Mouse (Mus musculus): ENCODE results near the gene Prr5. TPM values are rescaled to one million over a fixed set of nuclear protein-coding genes. Genes with fewer than 3 reads are reported as not detected.

The Prr5 gene
- total RNA-seq, 4 experiments from 2014 or later = 4.8 to 8.3 (median 6.0) TPM

DNA sequence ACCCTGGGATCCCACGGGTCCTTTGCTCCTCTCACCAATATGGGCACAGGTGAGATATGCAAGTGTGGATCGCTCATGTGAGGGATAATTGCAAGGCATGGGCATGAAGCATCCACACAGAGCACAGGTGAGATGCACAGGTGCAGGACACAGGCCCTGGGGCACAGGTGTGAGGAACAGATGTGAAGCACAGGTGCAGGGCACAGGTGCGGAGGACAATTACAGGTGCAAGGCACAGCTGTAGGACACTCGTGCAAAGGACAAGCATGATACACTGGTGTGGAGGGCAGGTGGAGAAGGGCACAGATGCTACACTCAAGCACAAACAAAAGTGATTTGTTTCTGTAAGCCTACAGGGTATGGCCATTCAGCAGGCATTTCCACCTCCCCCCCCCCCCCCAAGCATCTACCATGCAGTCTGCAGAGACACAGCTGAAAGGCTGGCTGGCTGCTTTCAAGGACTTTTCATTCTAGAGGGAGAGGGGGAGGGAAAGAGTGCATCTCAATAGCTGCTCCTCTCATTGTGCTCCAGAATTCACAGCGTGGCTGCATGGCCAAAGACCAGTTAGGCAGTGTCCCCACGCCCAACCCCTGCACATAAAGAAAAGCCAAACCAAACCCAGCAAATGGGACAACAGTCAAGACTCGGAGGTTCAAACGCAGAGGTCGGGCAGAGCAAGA lies 11.9 kb upstream of the Prr5 start:
- no peak for DNase-seq

DNA sequence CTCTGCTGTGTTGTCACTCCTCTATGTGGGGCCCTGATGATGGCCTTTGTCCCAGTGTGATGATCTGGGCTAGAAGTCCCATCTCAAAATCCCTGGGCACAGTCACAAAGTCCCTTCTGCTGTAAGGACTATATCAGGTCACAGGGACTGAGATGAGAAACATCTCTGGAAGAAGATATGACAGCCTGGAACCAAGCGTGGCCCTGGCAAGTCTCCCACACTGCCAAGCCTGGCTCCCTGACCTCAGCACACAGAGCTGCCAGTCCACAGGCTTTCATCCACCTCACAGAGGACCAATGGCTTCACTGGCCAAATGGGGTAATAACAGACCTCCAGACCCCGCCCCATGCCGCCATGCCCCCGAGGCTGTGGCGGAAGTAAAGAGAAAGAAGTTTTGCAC lies 10.8 kb upstream of the Prr5 start:
- DNase-seq = no peak

DNA sequence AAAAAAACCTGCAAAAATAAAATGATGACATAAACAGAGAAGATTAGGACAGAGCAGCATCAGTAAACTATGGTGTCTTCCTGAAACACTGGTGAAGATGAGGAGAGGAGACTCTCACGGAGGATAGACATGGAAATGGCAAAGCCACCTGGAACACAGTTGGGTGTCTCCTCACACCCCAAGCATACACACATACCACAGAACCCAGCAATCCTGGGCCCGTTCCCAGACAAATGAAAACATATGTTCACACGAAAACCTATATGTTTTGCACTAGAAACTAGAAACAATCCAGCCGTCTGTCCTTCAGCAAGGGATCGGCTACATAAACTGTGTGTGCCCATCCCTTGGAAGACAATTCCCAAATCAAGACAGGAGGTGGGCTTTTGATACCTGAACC lies 9.6 kb upstream of the Prr5 start:
- DNase-seq = no peak

DNA sequence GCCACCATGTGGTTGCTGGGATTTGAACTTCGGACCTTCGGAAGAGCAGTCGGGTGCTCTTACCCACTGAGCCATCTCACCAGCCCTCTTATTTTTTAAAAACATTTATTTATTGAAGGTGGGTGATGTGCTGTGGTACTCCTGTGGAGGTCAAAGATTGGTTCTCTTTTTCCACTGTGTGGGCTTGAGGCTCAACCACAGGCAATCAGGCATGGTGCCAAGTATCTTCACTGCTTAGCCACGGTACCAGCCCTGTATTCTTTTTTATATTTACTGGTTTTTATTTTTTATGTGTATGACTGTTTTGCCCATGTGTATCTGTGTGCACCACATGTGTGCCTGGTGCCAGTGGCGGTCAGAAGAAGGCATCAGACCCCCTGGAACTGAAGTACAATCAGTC lies 8.1 kb upstream of the Prr5 start:
- no peak for DNase-seq

DNA sequence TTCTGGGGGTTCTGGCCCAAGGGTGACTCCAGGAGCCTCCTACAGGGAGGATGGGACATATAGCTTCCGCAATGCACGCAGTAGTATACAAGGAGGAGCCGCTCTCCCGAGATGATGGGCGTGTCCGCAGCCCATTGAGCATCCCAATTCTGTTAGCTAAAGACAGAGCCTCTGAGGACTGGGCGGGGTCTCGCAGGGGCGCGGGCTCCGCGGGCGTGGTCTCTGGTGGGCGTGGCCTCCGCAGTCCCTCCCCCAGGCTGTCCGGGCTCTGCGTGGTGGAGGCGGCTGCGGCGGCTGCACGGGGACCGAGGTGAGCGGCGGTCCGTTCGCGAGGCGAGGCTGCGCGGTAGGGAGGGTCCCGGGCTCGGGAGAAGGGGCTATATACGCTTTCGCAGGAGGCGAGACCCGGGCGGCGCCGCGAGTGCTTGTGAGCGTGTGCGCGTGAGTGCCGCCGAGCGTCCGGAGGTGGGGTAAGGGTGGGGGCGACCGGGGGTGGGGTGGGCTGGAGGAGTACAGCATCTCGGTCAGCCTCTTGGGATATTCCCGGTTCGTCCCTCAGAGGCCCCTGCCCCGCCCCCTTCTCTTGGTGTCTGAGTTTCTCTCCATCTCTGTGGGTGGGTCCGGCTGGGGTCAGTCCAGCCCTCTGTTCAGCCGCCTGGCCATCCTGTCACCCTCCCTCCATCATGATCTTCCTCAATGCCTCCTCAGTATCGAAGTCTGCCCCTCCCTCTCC lies 6.3 kb upstream of the Prr5 start:
- DNase-seq = peak; percentile 52

DNA sequence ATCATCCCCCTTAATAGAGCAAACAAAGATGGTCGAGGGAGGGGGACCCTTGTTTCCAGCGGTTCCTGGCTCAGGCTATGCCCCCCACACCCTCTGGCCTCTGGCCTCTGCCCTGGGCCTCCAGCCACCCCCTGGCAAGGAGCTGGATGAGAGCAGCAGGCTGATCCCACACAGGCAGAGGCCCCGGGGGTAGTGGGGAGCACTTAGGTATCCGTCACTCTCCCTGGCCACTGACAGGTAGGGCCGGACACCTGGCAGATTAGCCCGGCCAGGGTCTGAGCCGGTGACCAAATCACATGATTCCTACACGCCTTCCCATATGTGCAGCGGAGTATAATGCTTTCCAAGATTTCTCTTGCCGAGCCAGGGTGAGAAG lies 5.7 kb upstream of the Prr5 start:
- no peak for DNase-seq

DNA sequence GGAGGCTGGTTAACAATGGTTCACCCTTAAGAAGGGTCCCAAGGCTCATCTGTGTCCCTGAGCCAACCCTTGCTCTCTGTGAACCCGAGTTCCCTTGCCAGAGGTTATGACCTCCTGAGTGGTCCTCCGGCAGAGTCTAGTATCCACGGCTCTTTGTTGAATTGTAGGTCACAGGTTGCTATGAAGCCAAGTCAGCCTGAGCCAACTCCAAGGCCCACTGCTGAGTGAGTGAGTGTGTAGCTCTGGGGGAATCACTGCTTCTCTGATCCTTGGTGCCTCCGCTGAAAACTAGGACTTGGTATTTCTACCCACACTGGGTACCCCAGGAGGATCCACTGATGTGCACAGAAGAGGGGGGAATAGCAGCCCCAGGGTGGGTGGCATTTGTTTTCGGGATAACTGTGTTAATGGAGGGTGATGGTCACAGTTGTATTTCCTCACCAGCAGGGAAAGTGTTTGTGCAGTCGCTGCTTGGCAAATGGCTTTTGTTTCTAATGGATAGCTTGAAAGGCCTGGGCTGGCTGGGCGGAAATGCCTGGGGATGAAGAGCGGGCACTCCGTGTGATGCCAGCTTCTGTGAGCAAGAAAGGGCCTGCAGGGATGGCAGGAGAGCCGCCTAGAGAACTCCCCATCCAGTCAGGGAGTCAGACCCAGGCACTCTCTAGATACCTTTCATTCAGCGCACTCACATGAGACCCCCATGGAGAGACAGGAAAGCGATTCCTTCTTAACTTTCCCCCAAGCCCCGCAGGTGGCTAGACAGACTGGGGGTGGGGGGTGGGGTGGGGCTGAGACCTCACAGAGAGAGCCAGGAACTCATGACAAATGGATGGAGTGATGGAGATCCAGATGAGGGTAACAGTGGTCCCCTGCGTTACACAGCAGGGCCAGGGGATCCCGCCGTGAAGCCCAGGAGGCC lies 4.6 kb upstream of the Prr5 start:
- no peak for DNase-seq

DNA sequence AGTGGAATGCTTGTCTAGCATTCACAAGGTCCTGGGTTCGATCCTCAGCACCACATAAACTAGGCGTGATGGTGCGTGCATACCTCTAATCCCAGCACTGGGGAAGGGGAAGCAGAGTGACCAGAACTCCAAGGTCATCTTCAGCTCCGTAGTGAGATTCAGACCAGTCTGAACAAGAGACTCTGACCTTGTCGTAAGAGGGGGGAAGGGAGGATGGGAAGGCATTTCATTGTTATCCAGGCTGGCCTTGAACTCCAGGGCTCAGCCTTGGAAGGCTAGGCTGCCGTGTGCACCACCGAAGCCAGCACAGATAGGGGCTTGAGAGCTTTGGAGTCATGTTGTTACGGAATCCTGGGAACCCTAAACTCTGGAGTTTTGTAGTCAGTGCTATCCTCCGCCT lies 3.8 kb upstream of the Prr5 start:
- DNase-seq = no peak

DNA sequence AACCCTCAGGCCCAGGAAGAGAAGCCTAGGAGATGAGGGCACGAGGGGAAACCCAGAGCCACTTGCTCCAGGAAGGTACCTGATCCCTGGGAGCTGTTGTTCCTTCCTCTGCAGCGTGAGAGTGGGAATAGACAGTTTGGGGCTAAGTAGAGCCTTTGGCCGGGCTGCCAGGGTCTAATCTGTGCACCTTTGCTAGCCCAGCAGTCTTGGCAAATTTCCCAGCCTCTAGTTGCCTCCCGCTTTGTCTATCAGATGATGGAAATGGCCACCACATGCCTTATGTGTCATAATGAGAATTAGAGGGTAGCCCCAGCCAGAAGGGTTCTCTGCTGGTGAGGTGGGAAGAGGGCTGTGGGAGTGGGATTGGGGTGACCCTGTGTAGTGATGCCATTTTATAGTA lies 3.4 kb upstream of the Prr5 start:
- no peak for DNase-seq

DNA sequence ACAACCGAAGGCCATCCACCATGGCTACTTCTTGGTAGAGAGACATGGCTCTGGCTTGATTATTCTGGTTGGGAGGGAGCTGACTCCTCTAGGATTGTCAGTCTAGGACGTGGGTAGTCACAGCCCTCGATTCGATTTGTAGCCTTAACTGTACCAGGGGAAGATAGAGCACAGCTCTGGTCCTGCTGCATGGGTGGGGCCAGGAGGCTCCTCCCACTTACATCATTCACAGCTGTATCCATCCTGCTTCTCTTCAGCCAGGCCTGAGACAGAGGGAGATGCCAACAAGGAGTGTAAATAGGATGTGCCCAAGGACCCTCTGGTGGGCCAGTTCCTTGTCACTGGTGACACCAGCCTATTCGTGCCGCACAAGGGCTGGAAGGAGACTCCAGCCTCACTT lies 1.8 kb upstream of the Prr5 start:
- DNase-seq = no peak

DNA sequence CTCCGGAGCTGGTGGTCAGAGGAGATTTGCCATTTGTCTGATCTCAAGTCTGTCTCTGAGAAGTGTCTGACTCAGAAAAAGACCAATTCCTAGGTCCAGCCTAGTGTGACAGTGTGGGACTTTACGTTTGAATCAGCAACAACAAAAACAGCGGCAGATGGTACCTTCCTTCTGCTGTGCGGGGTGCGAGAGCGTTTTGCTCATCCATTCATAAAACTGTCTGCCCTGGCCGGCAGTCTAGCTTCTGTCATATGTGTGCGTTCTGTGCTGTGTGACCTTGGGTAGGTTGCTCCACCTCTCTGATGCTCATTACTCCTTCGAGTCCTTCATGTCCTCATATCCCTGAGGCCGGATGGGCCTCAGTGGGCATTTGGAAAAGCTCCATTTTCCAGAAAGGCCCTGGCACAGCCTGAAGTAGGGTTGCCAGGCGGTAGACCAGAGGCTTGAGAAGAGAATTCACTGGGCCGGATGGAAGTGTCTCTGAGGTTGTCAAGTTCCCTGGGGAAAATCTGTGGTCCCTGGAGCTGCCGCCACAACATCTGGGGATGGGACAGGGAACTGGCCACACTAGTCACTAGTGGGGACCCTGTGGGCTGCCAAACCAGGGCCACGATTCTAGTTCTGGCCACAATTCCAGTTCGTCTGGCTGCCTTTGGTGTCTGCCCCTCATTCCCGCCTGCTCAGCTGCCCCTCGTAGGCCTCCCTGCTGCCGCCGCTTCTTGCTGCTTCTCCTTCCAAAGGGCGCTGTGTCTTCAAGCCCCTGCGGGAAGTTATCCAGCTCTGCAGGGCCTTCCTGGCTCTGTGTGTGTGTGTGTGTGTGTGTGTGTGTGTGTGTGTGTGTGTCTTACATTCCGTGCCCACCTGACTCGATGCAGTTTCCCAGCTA lies 594 bp downstream of the Prr5 start:
- DNase-seq = no peak

DNA sequence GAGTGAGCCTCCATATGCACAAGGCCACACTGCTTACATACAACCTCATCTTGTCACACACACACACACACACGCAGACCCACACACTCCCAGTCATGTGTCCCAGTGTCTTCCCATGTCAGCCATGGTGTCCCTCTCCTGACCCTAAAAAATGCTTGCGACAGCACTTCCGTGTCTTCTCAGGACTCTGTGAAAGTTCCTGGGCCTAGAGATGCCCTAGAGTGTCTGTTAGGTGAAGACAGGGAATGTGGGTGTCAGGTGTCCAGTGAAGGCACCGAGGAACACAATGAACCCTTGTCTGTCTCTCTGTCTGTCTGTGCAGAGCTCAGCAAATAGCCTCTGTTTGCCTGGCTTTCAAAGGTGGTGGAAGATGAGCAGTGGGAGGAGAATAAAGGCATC lies 1.2 kb downstream of the Prr5 start:
- no peak for DNase-seq

DNA sequence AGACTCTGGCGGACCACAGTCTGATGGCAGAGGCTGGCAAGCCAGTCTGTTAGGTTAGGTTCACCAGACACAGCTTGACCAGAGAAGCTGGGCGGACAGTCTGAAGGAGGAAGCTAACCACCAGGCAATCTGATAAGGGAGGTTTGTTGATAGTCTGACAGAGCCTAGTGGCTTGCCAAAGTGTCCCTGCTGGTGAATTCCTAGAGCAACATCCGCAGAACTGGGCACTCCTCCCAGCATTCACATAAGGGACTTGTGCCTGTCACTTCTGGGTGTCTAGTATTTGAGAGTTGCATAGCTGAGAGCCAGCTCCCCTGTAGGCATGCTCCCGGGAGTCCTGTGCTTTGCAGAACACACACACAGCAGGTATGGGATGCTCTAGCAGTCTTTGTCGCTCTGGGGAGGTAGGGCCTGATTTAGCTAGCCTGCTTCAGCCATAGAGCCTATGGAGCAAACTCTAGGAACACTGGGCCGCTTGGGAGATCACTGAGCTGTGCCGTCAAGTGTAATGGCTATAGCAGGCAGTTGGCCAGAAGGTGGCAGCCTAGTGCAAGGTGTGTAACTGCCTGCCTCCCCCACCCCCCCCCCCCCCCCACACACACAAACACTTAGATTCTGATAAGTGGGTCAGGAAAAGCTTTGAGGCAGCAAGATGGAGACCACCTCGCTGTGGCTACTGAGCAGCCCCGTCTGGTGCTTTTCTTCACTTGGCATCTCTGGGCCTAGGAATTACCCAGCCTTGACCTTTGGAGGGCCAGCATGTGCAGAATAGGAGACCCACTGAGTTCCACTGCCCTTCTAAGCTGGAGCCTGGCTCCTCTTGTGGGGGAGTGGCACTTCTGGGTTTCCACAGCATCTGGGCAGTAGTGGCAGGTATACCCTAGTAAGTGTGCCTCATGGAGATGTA lies 2.2 kb downstream of the Prr5 start:
- DNase-seq = no peak

DNA sequence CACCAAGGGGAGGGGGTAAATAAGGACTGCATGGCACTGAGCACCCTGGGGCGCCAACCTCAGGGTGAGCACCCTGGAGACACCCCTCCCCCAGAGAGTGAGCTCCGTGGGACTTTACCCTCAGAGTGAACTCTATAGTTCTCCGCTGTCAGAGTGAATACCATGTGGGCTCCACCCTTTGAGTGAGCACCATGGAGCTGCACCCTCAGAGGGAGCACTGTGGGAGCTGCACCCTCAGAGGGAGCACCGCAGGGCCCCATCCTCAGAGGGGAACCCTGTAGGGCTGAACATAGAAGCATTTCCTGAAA lies 2.8 kb downstream of the Prr5 start:
- no peak for DNase-seq

DNA sequence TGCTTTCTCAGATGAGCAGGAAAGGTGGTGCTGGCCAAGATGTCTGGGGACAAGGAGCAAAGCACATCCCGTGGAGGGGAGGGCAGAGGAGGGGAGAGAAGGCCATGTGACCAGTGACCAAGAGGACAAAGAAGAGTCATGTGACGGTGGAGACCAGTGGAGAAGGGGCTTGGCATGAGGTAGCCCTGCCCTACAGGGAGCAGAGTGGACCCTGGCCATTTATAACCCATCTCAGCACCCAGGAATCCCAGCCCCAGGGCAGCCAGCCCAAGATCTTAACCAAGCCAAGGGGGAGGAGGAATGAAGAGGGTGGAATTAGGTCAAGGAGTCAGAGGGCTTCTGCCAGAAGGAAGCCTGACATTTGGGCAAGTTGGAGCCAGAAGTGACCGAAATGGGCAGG lies 3.2 kb downstream of the Prr5 start:
- DNase-seq = no peak

DNA sequence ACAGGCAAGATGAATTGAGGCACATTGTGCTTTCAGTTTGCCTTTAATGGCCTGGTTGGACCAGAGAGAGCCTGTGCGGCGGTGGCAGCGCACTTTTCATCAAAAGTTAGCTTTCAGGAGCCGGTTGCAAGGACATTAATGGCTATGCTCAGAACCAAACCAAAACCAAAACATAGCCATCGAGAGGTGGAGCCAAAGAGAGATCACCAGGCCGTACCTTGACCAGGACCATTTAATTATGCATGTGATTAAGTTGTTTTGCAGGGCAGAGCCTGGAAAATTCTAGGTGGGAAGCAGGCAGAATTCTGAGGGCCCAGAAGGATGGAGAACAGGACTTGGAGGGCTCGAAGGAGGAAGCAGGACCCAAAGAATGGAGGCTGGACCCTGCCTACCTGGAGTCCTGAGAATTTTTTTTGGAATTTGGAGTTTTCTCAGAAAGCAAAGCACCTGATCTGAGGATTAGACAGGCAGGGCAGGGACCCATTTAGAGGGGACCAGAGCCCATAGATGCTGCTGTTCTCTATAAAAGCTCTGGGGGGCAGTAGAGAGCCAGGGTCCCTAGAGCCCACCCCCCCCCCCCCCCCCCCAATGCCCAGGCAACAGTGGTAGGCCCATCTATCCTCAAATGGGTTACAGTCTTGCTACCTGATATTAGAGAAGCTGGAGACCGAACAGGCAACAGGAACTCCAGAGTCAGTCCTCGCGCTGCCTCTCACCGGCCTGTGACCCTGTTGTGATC lies 5.1 kb downstream of the Prr5 start:
- no peak for DNase-seq

DNA sequence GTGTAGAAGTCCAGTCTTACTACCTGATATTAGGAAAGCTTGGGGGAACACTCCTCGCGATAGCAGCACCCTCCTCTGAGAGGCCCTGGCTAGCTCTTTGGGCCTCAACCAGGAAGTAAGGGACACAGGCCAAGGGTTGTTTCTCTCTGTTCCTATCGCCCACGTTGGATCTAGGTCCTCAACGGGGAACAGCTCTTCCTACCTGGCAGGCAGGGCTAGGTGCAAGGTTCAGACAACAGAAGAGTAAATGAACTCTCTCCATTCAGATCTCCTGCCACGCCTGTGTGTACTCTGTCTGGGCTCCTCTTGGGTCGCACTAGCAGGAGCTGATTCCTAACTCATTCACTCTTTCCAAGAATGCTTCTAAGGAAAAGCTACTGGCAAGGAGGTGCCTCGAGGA lies 5.9 kb downstream of the Prr5 start:
- no peak for DNase-seq

DNA sequence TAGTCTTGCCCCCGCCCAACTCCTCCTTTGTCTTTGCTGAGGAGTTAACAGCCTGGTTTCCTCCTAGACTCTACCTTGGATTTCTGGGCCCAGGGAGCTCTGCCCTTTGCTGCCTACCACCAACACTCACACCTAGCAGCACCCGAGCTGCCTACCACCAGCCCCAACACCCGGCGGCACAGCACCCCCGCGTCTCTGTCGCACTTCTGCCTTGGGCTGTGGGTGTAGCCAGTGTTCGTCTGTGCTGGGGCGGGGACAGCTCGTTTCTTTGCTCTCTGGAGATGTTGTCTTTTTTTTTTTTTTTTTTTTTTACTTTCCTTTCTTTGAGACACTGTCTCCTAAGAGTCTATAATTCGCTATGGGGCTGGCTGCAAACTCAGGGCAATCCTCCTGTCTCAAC lies 8.5 kb downstream of the Prr5 start:
- DNase-seq = no peak

DNA sequence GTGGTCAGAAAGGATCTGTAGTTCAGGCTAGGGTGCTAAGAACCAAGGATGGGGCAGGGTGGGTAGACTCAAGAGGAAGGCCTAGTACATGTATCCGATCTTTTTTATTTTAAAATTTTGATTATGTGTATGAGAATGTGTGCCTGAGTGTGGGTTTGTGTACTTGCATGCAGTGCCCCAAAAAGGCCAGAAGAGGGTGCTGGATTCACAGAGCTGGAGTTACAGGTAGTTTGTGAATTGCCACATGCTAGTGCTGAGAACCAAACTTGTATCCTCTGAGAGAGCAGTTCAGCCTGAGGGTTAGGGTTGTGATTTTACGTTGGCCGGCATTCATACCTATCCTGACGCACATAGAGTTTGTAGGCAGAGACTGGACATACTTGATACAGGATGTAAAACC lies 9.7 kb downstream of the Prr5 start:
- no peak for DNase-seq

DNA sequence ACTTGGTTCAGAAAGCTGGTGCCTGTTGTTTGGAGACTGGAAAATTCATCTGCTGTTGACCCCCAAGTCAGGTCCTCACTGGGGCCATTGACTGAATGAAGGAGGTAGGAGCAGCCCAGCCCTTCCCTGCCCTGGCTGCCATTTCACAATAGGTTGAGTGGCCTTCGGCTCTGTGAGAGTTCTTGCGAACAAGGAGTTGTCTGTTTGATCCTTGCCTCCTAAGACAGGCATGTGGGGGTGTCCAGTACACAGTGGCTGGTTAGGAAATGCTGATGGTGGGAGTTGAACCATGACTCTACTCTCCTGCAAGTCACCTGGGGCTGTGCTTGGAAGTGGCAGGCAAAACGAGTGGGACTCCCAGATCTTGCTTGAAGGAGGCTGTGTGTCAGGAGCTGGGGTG lies 10.4 kb downstream of the Prr5 start:
- no peak for DNase-seq
